Mouse (Mus musculus) frontal cortex, postnatal 25 days (tissue): ENCODE measurements around the gene Ntf5.
A peak's percentile ranks its signal among the peaks of the same experiment; 100 is the strongest.
"Not testable (repeated sequence)": the region's sequence is repeated elsewhere in the genome, so short reads cannot be mapped to it uniquely, and the experiment has no call there.

Source experiments
- DNase-seq, 2 experiments: peaks; one replicate each; pipeline ENCODE4 v3.0.0; 2022; ENCODE audit warnings: low spot score in 2 of 2

Ntf5 gene

GRCm38 (mm10) chr7:45413113-45413863 lies at the start of gene Ntf5:
TSS of gene Ntf5 (plus strand) at chr7:45413695.
- DNase-seq: no peak

DNA sequence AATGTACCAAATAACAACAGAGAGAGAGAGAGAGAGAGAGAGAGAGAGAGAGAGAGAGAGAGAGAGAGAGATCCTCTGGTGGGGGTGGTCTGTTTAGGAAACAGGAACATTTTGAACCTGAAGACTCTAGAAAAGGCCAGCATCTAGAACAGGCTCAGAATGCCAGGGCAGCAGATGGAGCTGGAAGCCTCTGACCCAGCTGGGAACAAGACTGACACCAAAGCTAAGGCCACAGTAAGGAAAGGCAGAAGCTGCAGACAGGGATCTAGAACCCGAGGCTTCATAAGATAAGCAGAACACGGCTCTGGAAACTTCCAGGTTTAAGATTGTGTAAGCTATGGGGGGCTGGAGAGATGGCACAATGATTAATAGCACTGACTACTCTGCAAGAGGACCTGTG lies 49.5 kb upstream of the Ntf5 start:
- DNase-seq: no peak

DNA sequence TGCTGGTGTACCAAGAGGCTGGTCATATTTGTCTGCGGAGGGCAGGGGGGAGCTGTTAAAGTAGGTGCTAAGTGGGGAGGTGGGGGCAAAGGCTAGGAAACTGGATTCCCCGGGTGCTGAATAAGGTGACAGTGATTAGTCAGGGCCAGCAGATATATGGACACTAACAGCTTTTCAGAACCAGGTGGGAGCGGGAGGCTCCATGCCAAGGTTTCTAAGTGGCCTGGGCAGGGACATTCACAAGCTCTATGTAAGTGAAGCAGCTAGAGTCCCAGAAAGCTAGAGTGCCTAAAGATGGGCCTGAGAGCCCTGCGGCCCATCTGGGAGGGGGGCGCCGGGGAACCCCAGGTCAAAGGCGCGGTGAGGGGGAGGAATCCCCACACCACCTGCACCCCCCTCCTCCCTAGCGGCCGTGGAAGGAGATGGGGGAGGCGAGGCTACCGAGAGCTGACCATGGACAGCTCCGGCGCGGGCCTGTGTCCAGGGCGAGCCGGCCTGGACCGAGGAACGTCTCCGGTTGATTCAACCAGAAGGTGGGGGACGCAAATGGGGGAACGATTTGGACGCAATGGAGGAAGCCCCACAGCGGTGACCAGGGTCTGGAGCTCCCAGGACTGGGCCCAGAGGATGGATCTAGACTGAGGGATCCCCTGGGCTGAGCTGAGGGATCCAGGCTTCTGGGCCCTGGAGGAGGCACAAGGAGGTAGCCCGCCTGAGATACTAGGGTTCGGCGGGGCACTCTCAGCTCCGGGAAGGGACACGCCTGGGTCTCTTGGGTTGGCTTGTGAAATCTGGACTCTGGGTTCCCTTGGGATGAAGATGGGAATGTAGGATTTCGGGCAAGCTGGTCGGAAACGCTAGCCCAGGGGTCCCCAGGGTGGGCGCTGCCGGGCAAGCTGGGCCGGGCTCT lies 47.5 kb upstream of the Ntf5 start:
- no peak for DNase-seq

- DNase-seq: no peak
Measured at GRCm38 (mm10) chr7:45366652-45367019, 46.9 kb upstream of the Ntf5 start, which contains the start of gene Ppfia3. TSS of gene Ppfia3 (minus strand) at chr7:45367019.

DNA sequence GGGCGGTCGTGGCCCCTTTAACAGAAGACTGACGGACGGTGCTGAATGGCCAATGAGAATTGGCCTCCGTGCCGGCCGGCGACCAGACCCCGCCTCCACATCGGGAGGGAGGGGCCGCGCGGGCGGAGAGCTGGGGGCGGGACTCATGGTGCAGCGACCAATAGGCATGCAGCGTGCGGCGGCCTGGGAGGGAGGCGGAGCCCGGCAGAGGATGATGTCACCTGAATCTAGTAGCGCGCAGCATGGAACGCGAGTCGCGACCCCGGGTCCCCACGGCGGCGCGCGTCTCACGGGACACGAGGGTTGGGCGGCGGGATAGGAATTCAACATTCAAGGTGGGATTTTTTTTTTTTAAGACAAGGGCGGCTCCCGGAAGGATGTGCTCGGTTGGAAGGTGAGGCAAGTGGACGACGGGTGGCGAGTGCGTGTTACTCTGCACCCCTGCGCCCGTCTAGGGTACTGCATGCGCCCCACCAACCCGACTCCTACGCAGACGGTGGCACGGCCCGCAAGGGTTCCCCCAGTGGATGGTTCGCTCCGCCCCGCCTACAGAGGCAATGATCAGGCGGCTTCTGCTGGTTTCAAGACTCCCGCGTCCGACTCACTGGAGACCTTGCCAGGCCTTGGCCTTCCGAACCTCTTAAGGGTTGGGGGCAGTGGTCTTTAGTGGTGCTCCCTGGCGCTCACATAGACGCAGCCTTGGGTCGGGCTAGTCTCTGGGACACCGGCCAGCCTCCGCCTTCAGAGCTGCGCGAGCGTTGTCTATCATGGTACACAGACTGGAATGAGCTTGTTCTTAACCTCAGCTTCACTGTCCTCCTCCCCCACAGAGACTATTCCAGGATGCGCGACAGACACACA lies 46.2 kb upstream of the Ntf5 start:
- DNase-seq: peak; percentile 96 to 97

DNA sequence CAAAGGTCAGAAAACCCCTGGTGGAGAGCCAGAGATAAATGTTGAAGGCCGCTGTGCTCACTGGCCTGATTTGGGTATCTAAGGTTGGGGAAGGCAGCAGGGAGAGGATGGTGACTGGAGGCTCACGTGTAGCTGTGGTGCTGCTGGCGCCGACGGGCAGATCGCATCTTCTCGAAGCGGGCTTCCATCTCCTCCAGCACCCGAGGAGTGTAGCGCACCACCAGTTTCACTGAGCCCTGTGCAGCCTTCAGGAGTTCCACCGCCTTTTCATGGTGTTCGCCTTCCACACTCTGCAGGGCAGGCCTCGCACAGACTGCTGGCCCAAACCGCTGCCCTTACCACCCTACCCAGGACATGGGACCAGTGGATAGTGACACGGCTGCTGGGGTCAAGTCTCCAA lies 45.3 kb upstream of the Ntf5 start:
- DNase-seq: no peak

DNA sequence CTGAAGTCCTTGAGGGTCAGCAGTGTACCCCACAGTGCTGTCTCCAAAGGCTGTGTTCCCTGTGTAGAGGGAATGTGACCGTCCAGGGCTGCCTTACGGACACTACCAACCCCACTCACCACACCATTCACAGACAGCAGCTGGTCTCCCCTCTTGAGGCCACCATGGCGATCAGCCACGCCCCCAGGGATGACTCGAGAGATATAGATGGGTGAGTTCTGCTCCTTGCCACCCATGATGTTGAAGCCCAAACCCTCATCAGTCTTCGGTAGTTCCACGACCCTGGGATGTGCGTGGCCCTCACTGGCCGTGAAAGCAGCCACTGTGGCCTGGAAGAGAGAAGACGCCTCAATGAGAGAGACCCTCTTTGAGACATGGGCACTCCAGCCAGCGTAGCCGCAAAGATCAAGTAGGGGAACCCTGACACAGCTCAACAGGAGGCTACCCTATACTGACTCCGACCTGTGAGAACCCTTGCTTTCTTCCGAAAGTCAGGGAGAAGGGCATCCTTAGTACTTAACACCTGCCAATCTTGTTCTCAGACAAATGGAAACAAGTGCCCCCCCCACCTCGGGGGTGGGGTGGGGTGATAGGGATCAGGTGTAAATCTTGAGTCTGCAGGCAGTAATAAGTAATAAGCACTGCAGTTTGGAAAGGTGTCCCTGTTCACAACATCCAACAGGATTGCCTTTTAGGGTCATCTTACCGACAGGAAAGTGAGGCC lies 44.3 kb upstream of the Ntf5 start:
- DNase-seq: no peak

DNA sequence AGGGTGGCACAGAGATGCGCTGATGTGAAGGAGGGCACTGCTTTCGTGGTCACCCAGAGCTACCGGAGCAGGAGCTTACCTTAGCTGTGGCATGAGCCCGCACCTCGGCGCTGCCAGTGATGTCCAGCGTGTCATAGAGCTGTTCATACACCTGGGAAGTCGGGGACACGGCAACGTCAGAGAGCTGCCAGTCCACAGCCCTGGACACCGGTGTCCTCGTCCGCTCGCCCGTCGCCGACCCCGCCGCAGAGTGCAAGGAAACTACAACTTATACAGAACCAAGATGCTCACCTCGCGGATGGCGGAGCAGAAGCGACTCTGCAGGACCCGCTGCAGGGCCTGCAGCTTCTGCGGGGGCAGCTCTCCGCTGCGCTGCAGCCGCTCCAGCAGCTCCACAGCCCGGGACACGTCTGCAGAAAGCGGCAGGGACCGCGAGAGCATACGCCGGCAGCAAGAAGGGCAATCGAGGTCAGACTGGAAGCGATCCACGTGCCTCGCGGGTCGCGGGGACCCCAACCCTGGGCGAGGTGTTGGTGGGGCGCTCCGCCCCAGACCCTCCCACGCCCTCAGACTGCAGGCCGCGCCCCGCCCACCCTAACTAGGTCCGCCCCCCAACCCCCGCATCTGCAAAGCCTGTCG lies 43.5 kb upstream of the Ntf5 start:
- DNase-seq: peak in 1 of 2 experiments; percentile 23

DNA sequence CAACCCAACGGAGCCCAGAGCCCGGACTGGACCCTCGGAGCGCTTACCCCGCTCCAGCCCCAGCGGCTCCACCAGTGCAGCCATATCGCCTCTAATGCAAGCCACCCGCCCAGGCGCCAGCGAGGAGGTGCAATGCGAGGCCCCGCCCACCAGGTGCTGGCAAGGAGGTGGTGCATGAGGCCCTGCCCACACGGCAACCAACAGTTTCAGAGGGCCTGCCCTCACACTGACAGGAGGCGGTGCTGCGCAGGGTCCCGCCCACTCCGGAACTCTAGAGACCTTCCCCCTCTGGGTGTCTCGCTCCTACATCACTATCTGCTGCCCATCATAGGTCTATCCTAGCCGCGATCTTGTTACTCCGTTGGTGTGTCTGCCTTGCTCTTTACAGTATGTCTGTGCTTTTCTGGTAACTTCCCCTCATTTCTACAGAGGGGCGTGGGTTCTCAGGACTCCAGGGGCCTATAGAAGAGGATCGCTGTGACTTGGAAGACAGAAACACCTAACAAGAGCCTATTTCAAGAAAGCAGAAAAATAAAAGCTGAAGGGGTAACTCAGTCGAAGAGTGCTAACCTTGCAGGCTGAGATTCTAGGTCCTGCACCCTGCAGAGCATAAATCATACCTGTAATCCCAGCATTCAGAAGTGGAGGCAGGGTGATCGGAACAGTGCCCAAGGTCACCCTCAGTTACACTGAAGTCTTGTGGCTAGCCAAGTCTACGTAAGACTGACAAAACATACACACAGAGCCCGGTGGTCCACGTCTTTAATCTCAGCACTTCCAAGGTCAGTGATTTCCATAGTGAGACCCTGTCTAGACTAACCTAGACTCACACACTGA lies 42.8 kb upstream of the Ntf5 start, which contains the start of gene Lin7b:
Gene Lin7b, minus strand, starts transcription at position 109 of the 837 bp plus-strand sequence.
- DNase-seq: peak; percentile 85 to 89

- no peak for DNase-seq
Measured at GRCm38 (mm10) chr7:45372371-45372770, 41.1 kb upstream of the Ntf5 start.

GRCm38 (mm10) chr7:45374620-45375019 lies 38.9 kb upstream of the Ntf5 start:
- no peak for DNase-seq

GRCm38 (mm10) chr7:45376057-45376456 lies 37.4 kb upstream of the Ntf5 start:
- no peak for DNase-seq

- no peak for DNase-seq
Measured at GRCm38 (mm10) chr7:45386077-45386476, 27.4 kb upstream of the Ntf5 start.

DNA sequence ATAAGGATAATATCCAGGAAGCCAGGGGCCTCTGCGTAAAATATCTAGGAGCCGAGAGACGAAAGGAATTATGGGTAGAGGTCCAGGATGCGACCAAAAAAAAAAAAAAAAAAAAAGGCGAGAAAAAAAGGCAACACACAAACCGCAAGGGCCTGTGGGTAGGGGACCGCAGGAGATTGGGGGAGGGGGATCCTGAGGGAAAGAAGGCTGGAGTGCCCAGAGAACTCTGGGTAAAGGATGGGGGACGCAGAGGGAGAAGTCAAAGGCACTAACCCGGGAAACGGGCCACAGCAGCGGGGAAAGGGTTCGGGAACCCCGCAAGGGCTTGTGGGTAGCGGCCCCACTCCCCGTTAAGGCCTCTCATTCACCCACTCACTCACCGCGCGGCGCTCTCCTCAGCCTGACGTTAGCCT lies 18.4 kb upstream of the Ntf5 start:
- no peak for DNase-seq

GRCm38 (mm10) chr7:45395578-45396336 lies 17.7 kb upstream of the Ntf5 start, which contains the start of gene Snrnp70:
TSS of gene Snrnp70 (minus strand) at chr7:45395742.
- DNase-seq: peak; percentile 100

DNA sequence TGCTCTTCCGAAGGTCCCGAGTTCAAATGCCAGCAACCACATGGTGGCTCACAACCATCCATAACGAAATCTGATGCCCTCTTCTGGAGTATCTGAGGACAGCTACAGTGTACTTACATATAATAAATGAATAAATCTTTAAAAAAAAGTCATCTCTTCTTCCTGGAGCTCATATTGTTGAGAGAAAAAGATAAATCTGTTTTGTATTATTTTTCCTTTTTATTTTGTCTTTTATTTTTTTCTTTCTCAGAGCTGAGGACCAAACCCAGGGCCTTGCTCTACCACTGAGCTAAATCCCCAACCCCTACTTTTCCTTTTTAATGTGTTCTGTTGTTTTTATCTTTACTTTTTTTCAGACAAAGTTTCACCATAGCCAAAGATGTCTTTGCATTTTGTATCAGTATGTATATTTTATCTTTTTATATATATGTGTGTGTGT lies 17.1 kb upstream of the Ntf5 start:
- DNase-seq: not testable (repeated sequence)

DNA sequence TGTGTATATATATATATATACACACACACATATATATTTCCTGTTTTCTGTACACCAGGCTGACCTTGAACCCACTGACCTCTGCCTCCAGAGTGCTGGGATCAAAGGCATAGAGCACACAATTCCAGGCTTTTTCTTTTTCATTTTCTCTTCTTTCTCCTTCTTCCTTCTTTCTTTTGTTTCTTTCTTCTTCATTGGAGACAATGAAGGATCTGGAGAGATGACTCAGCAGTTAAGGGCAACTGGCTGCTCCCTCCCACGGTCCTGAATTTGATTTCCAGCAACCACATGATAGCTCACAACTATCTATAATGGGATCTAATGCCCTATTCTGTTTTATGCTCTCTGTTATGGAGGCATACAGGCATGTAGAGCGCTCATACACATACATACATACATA lies 16.7 kb upstream of the Ntf5 start:
- no peak for DNase-seq

GRCm38 (mm10) chr7:45401521-45402085 lies 11.9 kb upstream of the Ntf5 start:
- no peak for DNase-seq
